Mouse (Mus musculus) olfactory bulb, adult 2 months (tissue): ENCODE data around the gene Rell1.

Experiments used
- CTCF ChIP-seq: fragments of 200-500 bp; IDR thresholded peaks from 2 replicates; pipeline ENCODE4 v1.5.1; 2012; ENCODE audit warnings: low read depth, mild to moderate bottlenecking, low read length, moderate library complexity; ENCODE audit not compliant: insufficient read depth
- POLR2A ChIP-seq: fragments of 200-500 bp; IDR thresholded peaks from 2 replicates; pipeline ENCODE4 v1.6.1; 2012; ENCODE audit warnings: mild to moderate bottlenecking, low read depth, low read length, moderate library complexity; ENCODE audit not compliant: insufficient read depth

- no peak for TF ChIP-seq CTCF
- TF ChIP-seq POLR2A = no peak
These were observed 2.8 kb downstream of the Rell1 start for GRCm38 (mm10) chr5:63965946-63966345.
